Mouse (Mus musculus) E14TG2a.4 (cell line): ENCODE data around the gene Senp1.

Experiments
- CTCF ChIP-seq: conservative IDR thresholded peaks from 2 replicates; pipeline ENCODE4 v1.5.1; 2014; ENCODE audit warnings: low read length
- NANOG ChIP-seq: IDR thresholded peaks from 2 replicates; pipeline ENCODE4 v1.6.1; 2014; ENCODE audit warnings: borderline replicate concordance, low read length, mixed read lengths

GRCm38 (mm10) chr15:98017925-98018324, 75.6 kb downstream of the Senp1 start:
- TF ChIP-seq CTCF, result no peak
- no peak for TF ChIP-seq NANOG
